Mouse (Mus musculus): ENCODE measurements around the gene E430018J23Rik. TPM values are rescaled to one million over a fixed set of nuclear protein-coding genes. Genes with fewer than 3 reads are reported as not detected.

The E430018J23Rik gene
- polyA plus RNA-seq (2017; shearing (Covaris generic)): 6.0 TPM

GRCm38 (mm10) chr7:127393157-127393943, at the start of gene E430018J23Rik:
TSS of gene E430018J23Rik (minus strand) at chr7:127393629.

DNA sequence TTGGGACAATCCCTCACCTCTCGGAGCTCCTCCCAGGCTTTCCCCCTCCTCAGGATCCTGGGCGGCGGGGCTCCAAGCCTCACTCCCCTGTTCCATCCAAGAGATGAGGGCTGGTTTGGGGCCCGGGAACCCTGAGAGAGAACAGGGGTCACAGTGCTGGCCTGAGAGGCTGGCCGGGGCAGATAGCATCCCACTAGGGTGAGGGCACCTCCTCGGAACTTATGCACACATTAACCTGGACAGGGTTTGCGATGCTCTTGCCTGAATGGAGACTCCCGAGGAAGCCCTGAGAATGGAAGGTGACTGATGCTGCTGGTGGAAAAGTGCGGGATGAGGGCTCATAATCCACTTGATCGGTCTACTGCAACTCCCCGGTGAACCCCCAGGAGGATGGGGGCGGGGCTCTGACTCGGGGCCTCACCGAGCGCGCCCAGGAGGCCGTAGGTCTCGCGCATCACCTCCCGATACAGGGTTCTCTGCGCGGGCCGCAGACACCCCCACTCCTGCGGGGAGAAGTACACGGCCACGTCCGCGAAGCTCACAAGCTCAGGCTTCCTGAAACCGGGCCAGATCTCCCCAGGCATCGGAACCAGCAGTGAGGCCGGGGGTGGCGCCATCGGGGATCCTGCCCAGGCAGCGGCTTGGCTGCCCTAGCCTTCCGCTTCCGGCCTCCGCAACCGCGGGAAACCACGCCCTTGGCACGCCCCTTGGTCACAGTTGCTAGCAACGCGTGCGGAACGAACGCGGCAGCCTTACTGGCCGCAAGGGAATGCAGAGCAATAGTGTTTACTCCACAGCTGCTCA, 28.2 kb upstream of the E430018J23Rik start, which contains the start of gene Zfp688:
TSS of gene Zfp688 (minus strand) at position 681 of the 804 bp plus-strand sequence.

GRCm38 (mm10) chr7:127406002-127406987, 12.9 kb upstream of the E430018J23Rik start, which contains the start of gene Zfp764:
TSS of gene Zfp764 (minus strand) at chr7:127406822.

GRCm38 (mm10) chr7:127386641-127387392, 6.6 kb downstream of the E430018J23Rik start, which contains the start of gene 9130019O22Rik:
TSS of gene 9130019O22Rik (minus strand) at chr7:127387166.

GRCm38 (mm10) chr7:127375271-127376245, 17.9 kb downstream of the E430018J23Rik start, which contains the start of gene Zfp747:
TSS of gene Zfp747 (minus strand) at chr7:127376050.

DNA sequence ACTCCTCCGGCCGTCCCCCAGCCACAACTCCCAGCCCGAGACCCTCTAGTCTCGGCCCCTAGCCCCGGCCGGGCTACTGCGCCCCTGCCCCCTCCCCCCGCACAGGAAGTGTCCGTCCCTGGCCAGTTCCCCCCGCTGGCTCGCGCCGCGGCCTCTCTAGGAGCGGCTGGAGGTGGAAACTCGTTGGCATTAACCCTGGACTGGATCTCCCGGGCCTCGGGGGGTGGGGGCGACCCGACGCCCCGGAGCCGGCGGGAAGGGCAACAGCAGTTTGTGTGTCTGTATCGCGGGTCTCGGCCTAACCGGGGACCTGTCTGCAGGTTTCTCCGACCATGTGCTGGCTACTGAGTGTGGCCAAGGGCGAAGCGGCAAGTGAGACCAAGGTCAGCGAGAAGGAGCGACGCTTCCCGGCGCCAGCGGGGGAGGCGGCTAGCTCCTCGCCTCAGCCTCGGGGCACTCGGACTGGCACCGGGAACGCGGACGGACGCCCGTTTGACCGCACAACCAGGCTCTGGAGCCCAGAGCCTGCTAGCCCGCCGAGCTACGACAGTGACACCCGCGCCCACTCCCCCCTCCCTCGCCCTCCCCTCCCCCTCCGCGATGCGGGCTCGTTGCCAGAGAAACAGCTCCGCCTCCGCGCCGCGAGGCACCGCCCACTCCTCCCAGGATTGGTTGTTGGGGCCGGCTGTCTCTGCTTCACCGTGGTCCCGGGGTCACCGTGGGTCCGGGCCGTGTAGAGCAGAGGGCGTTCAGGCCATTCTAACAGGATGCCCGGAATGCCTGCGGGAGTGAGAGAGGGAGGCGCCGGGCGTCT, 47.7 kb downstream of the E430018J23Rik start, which contains the start of gene Zfp768:
TSS of gene Zfp768 (minus strand) at position 78 of the 814 bp plus-strand sequence.

Other genes with a start within 250 kb of the E430018J23Rik start
- 80.9 TPM for gene Cd2bp2, start 197.6 kb downstream of the E430018J23Rik start, polyA plus RNA-seq (2017; shearing (Covaris generic))
- 12.2 TPM for gene Tbc1d10b, start 185.2 kb downstream of the E430018J23Rik start, polyA plus RNA-seq (2017; shearing (Covaris generic))
- gene Mylpf, start 184.7 kb downstream of the E430018J23Rik start, polyA plus RNA-seq (2017; shearing (Covaris generic)): 20.7 TPM
- gene Zfp553, start 160.6 kb downstream of the E430018J23Rik start, polyA plus RNA-seq (2017; shearing (Covaris generic)): 20.7 TPM
- gene Sept1, start 160.5 kb downstream of the E430018J23Rik start, polyA plus RNA-seq (2017; shearing (Covaris generic)): 488 TPM
- gene Zfp771, start 149.4 kb downstream of the E430018J23Rik start, polyA plus RNA-seq (2017; shearing (Covaris generic)): 0.43 TPM
- gene Dctpp1, start 132.9 kb downstream of the E430018J23Rik start, polyA plus RNA-seq (2017; shearing (Covaris generic)): 48.1 TPM
- gene Sephs2, start 119.6 kb downstream of the E430018J23Rik start, polyA plus RNA-seq (2017; shearing (Covaris generic)): 22.3 TPM
- 433 TPM for gene Itgal, start 97.4 kb downstream of the E430018J23Rik start, polyA plus RNA-seq (2017; shearing (Covaris generic))
- gene Zfp768, start 48.0 kb downstream of the E430018J23Rik start, polyA plus RNA-seq (2017; shearing (Covaris generic)): 0.34 TPM
- 18.2 TPM for gene Zfp747, start 17.6 kb downstream of the E430018J23Rik start, polyA plus RNA-seq (2017; shearing (Covaris generic))
- gene 9130019O22Rik, start 6.5 kb downstream of the E430018J23Rik start, polyA plus RNA-seq (2017; shearing (Covaris generic)): 7.5 TPM
- gene Zfp764, start 13.2 kb upstream of the E430018J23Rik start, polyA plus RNA-seq (2017; shearing (Covaris generic)): 12.8 TPM
- 40.2 TPM for gene Zfp688, start 28.4 kb upstream of the E430018J23Rik start, polyA plus RNA-seq (2017; shearing (Covaris generic))
- 8.9 TPM for gene Zfp689, start 55.5 kb upstream of the E430018J23Rik start, polyA plus RNA-seq (2017; shearing (Covaris generic))
- 145 TPM for gene Prr14, start 66.0 kb upstream of the E430018J23Rik start, polyA plus RNA-seq (2017; shearing (Covaris generic))
- 12.4 TPM for gene Fbrs, start 85.6 kb upstream of the E430018J23Rik start, polyA plus RNA-seq (2017; shearing (Covaris generic))
- gene Srcap, start 118.4 kb upstream of the E430018J23Rik start, polyA plus RNA-seq (2017; shearing (Covaris generic)): 92.7 TPM
- gene Gm42715, start 126.0 kb upstream of the E430018J23Rik start, polyA plus RNA-seq (2017; shearing (Covaris generic)): 9.3 TPM
- 10.7 TPM for gene Tmem265, start 167.8 kb upstream of the E430018J23Rik start, polyA plus RNA-seq (2017; shearing (Covaris generic))
- 99.1 TPM for gene Phkg2, start 179.7 kb upstream of the E430018J23Rik start, polyA plus RNA-seq (2017; shearing (Covaris generic))
- gene Ccdc189, start 195.0 kb upstream of the E430018J23Rik start, polyA plus RNA-seq (2017; shearing (Covaris generic)): 0.99 TPM
- 137 TPM for gene Rnf40, start 195.1 kb upstream of the E430018J23Rik start, polyA plus RNA-seq (2017; shearing (Covaris generic))
- 1.3 TPM for gene Zfp629, start 222.2 kb upstream of the E430018J23Rik start, polyA plus RNA-seq (2017; shearing (Covaris generic))